In the genomic region with DNA sequence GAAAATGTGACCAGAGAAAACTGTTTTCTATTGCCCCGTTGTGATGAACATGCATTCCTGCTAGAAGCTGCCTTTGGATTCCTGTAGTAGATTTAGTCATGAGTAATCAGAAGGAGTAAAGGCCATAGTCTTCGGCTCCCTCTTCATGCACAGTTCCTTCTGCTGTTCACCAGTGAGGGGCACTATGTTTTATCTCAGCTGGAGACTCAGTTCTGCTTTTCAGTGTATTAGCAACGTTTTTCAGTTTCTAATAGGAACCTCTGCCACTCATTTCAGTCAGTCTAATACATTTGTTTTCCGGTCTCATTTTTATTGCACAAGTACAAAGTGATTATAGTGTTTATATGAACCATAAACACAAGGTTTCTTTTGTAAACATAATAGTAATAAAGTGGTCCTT, we compare ENCODE assay signal across 20 mouse cellular contexts.
DNase-seq lines count a peak whose midpoint lies in the region; ATAC-seq and TF ChIP-seq lines count a peak whose summit lies in the region.
"Had no signal": no experiment of that assay in that cellular context is flagged by ENCODE, and none has a peak within 500 bp of the region (broad histone marks: within the 10 kb centered on the region; RNA-seq: fewer than 3 reads in every experiment).

No protein-coding gene starts in this region.

- no peak overlapping the region for H3K4me3 ChIP-seq in intestine, postnatal 0 days (ENCODE audit: low read depth, low read length)
- no peak overlapping the region for H3K4me3 ChIP-seq in intestine, embryonic 16.5 days (ENCODE audit: low read length)
- no peak overlapping the region for H3K4me3 ChIP-seq in midbrain, embryonic 11.5 days (ENCODE audit: low read depth, low read length)
- no peak overlapping the region for H3K4me3 ChIP-seq in midbrain, postnatal 0 days (ENCODE audit: low read depth, low read length)
- no peak overlapping the region for H3K4me3 ChIP-seq in forebrain, embryonic 12.5 days (replicated peaks)
- H3K4me3 ChIP-seq: embryonic facial prominence, embryonic 15.5 days; erythroblast, embryonic 14.5 days; forebrain, embryonic 10.5 days; forebrain, embryonic 15.5 days; heart, embryonic 12.5 days; hindbrain, embryonic 10.5 days; hindbrain, embryonic 15.5 days had no signal

- peak; percentile 27 for TF ChIP-seq CTCF in intestine, postnatal 0 days (IDR thresholded peaks at IDR 0.05; ENCODE audit: low read depth)
- TF ChIP-seq CTCF in midbrain, postnatal 0 days (IDR thresholded peaks at IDR 0.05): no peak

- H3K4me1 ChIP-seq in intestine, postnatal 0 days (replicated peaks; ENCODE audit: control insufficient read depth, insufficient read depth, low read length): no peaks in the 10 kb centered on the region
- H3K4me1 ChIP-seq in intestine, embryonic 16.5 days (ENCODE audit: control insufficient read depth, insufficient read depth, low read length): no peaks in the 10 kb centered on the region
- H3K4me1 ChIP-seq in midbrain, embryonic 11.5 days (ENCODE audit: control insufficient read depth, insufficient read depth, low read length): no peaks in the 10 kb centered on the region
- no peaks in the 10 kb centered on the region for H3K4me1 ChIP-seq in midbrain, postnatal 0 days (ENCODE audit: insufficient read depth, low read length)
- H3K4me1 ChIP-seq in forebrain, embryonic 12.5 days: no peaks in the 10 kb centered on the region
- H3K4me1 ChIP-seq: embryonic facial prominence, embryonic 15.5 days; forebrain, embryonic 10.5 days; forebrain, embryonic 15.5 days; hindbrain, embryonic 10.5 days; hindbrain, embryonic 15.5 days had no signal

- peak; percentile 12 for DNase-seq in midbrain, embryonic 11.5 days (ENCODE audit: low spot score, missing footprints)
- no peak for DNase-seq in midbrain, postnatal 0 days (ENCODE audit: low spot score)
- DNase-seq in frontal cortex, postnatal 10 days (ENCODE audit: low spot score in 2 of 2): no peak
- DNase-seq: adrenal gland, adult 2 months; adrenal gland, postnatal 25 days; cerebellum, adult 18-20 months; cerebellum, adult 9-11 months; embryo, embryonic 11 days; gastrocnemius, postnatal 10 days had no signal

- H3K27ac ChIP-seq in intestine, postnatal 0 days (ENCODE audit: low read depth, low read length): no peak overlapping the region
- H3K27ac ChIP-seq in intestine, embryonic 16.5 days (ENCODE audit: low read length): no peak overlapping the region
- no peak overlapping the region for H3K27ac ChIP-seq in midbrain, embryonic 11.5 days (ENCODE audit: low read depth, low read length)
- no peak overlapping the region for H3K27ac ChIP-seq in midbrain, postnatal 0 days (ENCODE audit: low read depth, low read length)
- H3K27ac ChIP-seq in forebrain, embryonic 12.5 days: no peak overlapping the region
- H3K27ac ChIP-seq: embryonic facial prominence, embryonic 15.5 days; forebrain, embryonic 10.5 days; forebrain, embryonic 15.5 days; hindbrain, embryonic 10.5 days; hindbrain, embryonic 15.5 days had no signal

- H3K36me3 ChIP-seq in intestine, postnatal 0 days (ENCODE audit: control insufficient read depth, insufficient read depth): peaks cover 23% of the 10 kb centered on the region
- peaks cover 3% of the 10 kb centered on the region; the same call in 1 of the 2 replicates for H3K36me3 ChIP-seq in intestine, embryonic 16.5 days (ENCODE audit: control insufficient read depth, insufficient read depth, low read length)
- H3K36me3 ChIP-seq in midbrain, embryonic 11.5 days (ENCODE audit: control insufficient read depth, insufficient read depth, low read length): peaks cover 5% of the 10 kb centered on the region
- peaks cover 19% of the 10 kb centered on the region for H3K36me3 ChIP-seq in midbrain, postnatal 0 days (ENCODE audit: insufficient read depth, low read length)
- H3K36me3 ChIP-seq in forebrain, embryonic 12.5 days (replicated peaks): peaks cover 35% of the 10 kb centered on the region

- 44% methylated on average over 4 of the region's 4 CpGs for WGBS in intestine, postnatal 0 days
- WGBS in intestine, embryonic 16.5 days: 55% methylated on average over 4 of the region's 4 CpGs
- WGBS in midbrain, embryonic 11.5 days: 84% methylated on average over 4 of the region's 4 CpGs
- WGBS in midbrain, postnatal 0 days: 79% methylated on average over 4 of the region's 4 CpGs
- 82% methylated on average over 4 of the region's 4 CpGs for WGBS in forebrain, embryonic 12.5 days

- no peaks in the 10 kb centered on the region for H3K27me3 ChIP-seq in intestine, postnatal 0 days (replicated peaks; ENCODE audit: control insufficient read depth, insufficient read depth, low read length)
- no peaks in the 10 kb centered on the region for H3K27me3 ChIP-seq in intestine, embryonic 16.5 days (replicated peaks; ENCODE audit: control insufficient read depth, insufficient read depth, low read length)
- no peaks in the 10 kb centered on the region for H3K27me3 ChIP-seq in midbrain, embryonic 11.5 days (ENCODE audit: control insufficient read depth, insufficient read depth, low read length)
- no peaks in the 10 kb centered on the region for H3K27me3 ChIP-seq in midbrain, postnatal 0 days (ENCODE audit: insufficient read depth, low read length)
- no peaks in the 10 kb centered on the region for H3K27me3 ChIP-seq in forebrain, embryonic 12.5 days
- H3K27me3 ChIP-seq: embryonic facial prominence, embryonic 15.5 days; forebrain, embryonic 15.5 days; heart, embryonic 12.5 days; hindbrain, embryonic 15.5 days had no signal

- no peak for ATAC-seq in intestine, postnatal 0 days
- ATAC-seq in intestine, embryonic 16.5 days: no peak
- ATAC-seq in midbrain, embryonic 11.5 days (ENCODE audit: low FRiP score): no peak
- no peak for ATAC-seq in midbrain, postnatal 0 days (ENCODE audit: low FRiP score)
- ATAC-seq in megakaryocyte progenitor cell, adult 5-6 weeks (replicated peaks; ENCODE audit: poor library complexity): peak; percentile 88
- ATAC-seq in forebrain, embryonic 12.5 days (ENCODE audit: low FRiP score): no peak
- ATAC-seq: forebrain, embryonic 15.5 days had no signal

- no peaks in the 10 kb centered on the region for H3K9me3 ChIP-seq in intestine, postnatal 0 days (ENCODE audit: control insufficient read depth)
- no peaks in the 10 kb centered on the region for H3K9me3 ChIP-seq in intestine, embryonic 16.5 days (ENCODE audit: control insufficient read depth, low read length)
- H3K9me3 ChIP-seq in midbrain, embryonic 11.5 days (ENCODE audit: control insufficient read depth, low read length): no peaks in the 10 kb centered on the region
- H3K9me3 ChIP-seq in midbrain, postnatal 0 days (ENCODE audit: low read length): no peaks in the 10 kb centered on the region
- H3K9me3 ChIP-seq in forebrain, embryonic 12.5 days: no peaks in the 10 kb centered on the region
- H3K9me3 ChIP-seq: embryonic facial prominence, embryonic 15.5 days; forebrain, embryonic 10.5 days; forebrain, embryonic 15.5 days; heart, embryonic 12.5 days; hindbrain, embryonic 10.5 days; hindbrain, embryonic 15.5 days had no signal

- H3K4me2 ChIP-seq in intestine, postnatal 0 days (replicated peaks; ENCODE audit: low read depth): no peak overlapping the region
- no peak overlapping the region for H3K4me2 ChIP-seq in intestine, embryonic 16.5 days (ENCODE audit: low read depth, low read length)
- no peak overlapping the region for H3K4me2 ChIP-seq in midbrain, embryonic 11.5 days
- H3K4me2 ChIP-seq in midbrain, postnatal 0 days (ENCODE audit: low read depth, low read length, poor library complexity, severe bottlenecking): no peak overlapping the region
- no peak overlapping the region for H3K4me2 ChIP-seq in forebrain, embryonic 12.5 days
- H3K4me2 ChIP-seq: embryonic facial prominence, embryonic 15.5 days; forebrain, embryonic 15.5 days; heart, embryonic 12.5 days; hindbrain, embryonic 15.5 days had no signal

- H3K9ac ChIP-seq in intestine, postnatal 0 days (ENCODE audit: low read depth, low read length): no peak overlapping the region
- H3K9ac ChIP-seq in intestine, embryonic 16.5 days (ENCODE audit: low read depth, low read length): no peak overlapping the region
- no peak overlapping the region for H3K9ac ChIP-seq in midbrain, embryonic 11.5 days (ENCODE audit: low read length)
- H3K9ac ChIP-seq in midbrain, postnatal 0 days (replicated peaks; ENCODE audit: low read length, poor library complexity, severe bottlenecking): no peak overlapping the region
- H3K9ac ChIP-seq in forebrain, embryonic 12.5 days: no peak overlapping the region
- H3K9ac ChIP-seq: embryonic facial prominence, embryonic 15.5 days; forebrain, embryonic 15.5 days; heart, embryonic 12.5 days; hindbrain, embryonic 15.5 days had no signal
